Mouse (Mus musculus) CD4-positive, CD25-positive, alpha-beta regulatory T cell (primary cell): ENCODE data around the gene Gm4498. TPM values are rescaled to one million over a fixed set of nuclear protein-coding genes. Genes with fewer than 3 reads are reported as not detected.

ENCODE experiments used
- polyA plus RNA-seq: library from polyadenylated mRNA; unstranded; fragments of 100-300 nt; shearing (Covaris generic); gene quantifications from one replicate; pipeline ENCODE4 v1.2.1, GENCODE M21; 2017

Gm4498 gene
- polyA plus RNA-seq: not detected

GRCm38 (mm10) chr7:20233728-20234127 is at the start of gene Gm4498:
Gm4498 (minus strand) TSS chr7:20233828.

DNA sequence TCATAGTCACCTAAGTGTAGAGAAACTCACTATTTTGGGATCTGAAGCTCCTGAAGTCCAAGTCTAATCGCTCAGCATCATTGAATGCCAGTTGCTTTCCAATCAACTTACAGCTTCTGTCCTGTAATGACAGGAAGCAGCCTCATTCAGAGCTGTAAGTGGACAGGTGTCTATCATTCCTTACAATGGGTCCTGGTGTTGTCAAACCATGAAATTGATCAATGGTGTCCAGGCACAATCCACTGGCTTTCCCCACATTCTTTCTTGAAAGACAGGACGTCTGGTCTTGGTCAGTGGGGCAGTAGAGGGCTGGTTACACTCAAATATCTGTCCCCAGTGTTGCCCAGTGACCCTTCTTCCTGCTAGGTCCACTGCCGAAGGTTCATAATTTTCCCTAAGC is 29.1 kb upstream of the Gm4498 start, which contains the start of gene Gm5890:
Gm5890 (minus strand) TSS at position 101 of the 400 bp plus-strand sequence.

GRCm38 (mm10) chr7:20205507-20205906 is 28.1 kb downstream of the Gm4498 start, which contains the start of gene Gm6164:
Gm6164 (minus strand) TSS chr7:20205607.

GRCm38 (mm10) chr7:20193410-20193809 is 40.2 kb downstream of the Gm4498 start, which contains the start of gene Vmn1r95:
Vmn1r95 (plus strand) TSS chr7:20193710.

Other genes with a start within 250 kb of the Gm4498 start
- not detected for gene Nlrp9b, start 242.4 kb downstream of the Gm4498 start, polyA plus RNA-seq
- 0.19 TPM for gene Vmn1r91, start 134.1 kb downstream of the Gm4498 start, polyA plus RNA-seq
- gene Gm16442, start 111.2 kb downstream of the Gm4498 start, polyA plus RNA-seq: not detected
- gene Vmn1r93, start 94.7 kb downstream of the Gm4498 start, polyA plus RNA-seq: not detected
- not detected for gene Vmn1r94, start 65.5 kb downstream of the Gm4498 start, polyA plus RNA-seq
- not detected for gene Vmn1r95, start 40.1 kb downstream of the Gm4498 start, polyA plus RNA-seq
- gene Gm6164, start 28.2 kb downstream of the Gm4498 start, polyA plus RNA-seq: not detected
- not detected for gene Gm5890, start 29.0 kb upstream of the Gm4498 start, polyA plus RNA-seq
- gene Gm4133, start 100.2 kb upstream of the Gm4498 start, polyA plus RNA-seq: not detected
- not detected for gene Gm5728, start 141.6 kb upstream of the Gm4498 start, polyA plus RNA-seq
- not detected for gene Vmn1r100, start 184.1 kb upstream of the Gm4498 start, polyA plus RNA-seq
- gene Vmn1r101, start 208.8 kb upstream of the Gm4498 start, polyA plus RNA-seq: not detected
- gene Gm10670, start 241.1 kb upstream of the Gm4498 start, polyA plus RNA-seq: 0.19 TPM